Mouse (Mus musculus) liver, postnatal 0 days (tissue): ENCODE data around the gene Mavs.

Source experiments
- CTCF ChIP-seq: sonication (generic); IDR thresholded peaks from 2 replicates; pipeline ENCODE4 v1.5.1; 2016; ENCODE audit warnings: antibody characterized with exemption, low read depth
- EP300 ChIP-seq: IDR thresholded peaks from 2 replicates; pipeline ENCODE4 v1.6.1; 2016; ENCODE audit warnings: antibody characterized with exemption, low read depth, mild to moderate bottlenecking

DNA sequence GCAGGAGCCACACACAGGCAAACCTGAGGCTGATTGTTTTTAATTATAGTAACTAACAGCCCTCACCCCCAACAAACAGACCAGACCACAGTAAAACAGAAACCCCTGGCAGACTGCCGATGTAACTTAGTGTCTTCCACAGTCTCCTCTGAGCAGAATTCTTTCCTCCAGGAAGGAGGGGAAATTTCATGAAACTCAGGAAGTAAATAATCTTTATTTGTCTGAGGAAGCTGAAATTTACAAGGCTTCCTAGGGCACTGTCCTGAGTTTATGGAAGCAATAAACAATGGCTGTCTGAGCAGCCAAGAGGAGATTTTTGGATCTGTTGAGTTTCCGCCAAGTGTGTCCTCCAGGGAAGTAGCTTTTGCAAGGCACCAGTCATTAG is 20.5 kb downstream of the Mavs start:
- no peak for TF ChIP-seq CTCF
- TF ChIP-seq EP300, result no peak
